Mouse (Mus musculus) leukemia stem cell, adult 10-12 weeks (primary cell): ENCODE results near the gene Olfr1156. TPM values are rescaled to one million over a fixed set of nuclear protein-coding genes. Genes with fewer than 3 reads are reported as not detected.

Source experiments
- polyA plus RNA-seq: library from polyadenylated mRNA; stranded (reverse); fragments of >175 nt; gene quantifications from 2 replicates; pipeline ENCODE4 v1.2.3, GENCODE M21; 2012; ENCODE audit warnings: low replicate concordance

The Olfr1156 gene
- polyA plus RNA-seq, result not detected in 2 replicates

GRCm38 (mm10) chr2:87953000-87953399 lies at the start of gene Olfr1156:
Gene Olfr1156, minus strand, starts transcription at chr2:87953100.

GRCm38 (mm10) chr2:87989813-87990212 lies 36.9 kb upstream of the Olfr1156 start, which contains the start of gene Olfr1158:
Gene Olfr1158, plus strand, starts transcription at chr2:87990113.

GRCm38 (mm10) chr2:87974563-87974962 lies 21.7 kb upstream of the Olfr1156 start, which contains the start of gene Olfr74:
Gene Olfr74, minus strand, starts transcription at chr2:87974663.

GRCm38 (mm10) chr2:87968199-87968598 lies 15.3 kb upstream of the Olfr1156 start, which contains the start of gene Olfr1157:
Gene Olfr1157, minus strand, starts transcription at chr2:87968299.

GRCm38 (mm10) chr2:87945037-87945436 lies 7.9 kb downstream of the Olfr1156 start, which contains the start of gene Olfr1155:
Gene Olfr1155, minus strand, starts transcription at chr2:87945137.

GRCm38 (mm10) chr2:87905066-87905465 lies 47.8 kb downstream of the Olfr1156 start, which contains the start of gene Olfr1154:
Gene Olfr1154, minus strand, starts transcription at chr2:87905166.

Other genes with a start within 250 kb of the Olfr1156 start
- gene Olfr1137, start 239.9 kb downstream of the Olfr1156 start, polyA plus RNA-seq, result not detected in 2 replicates
- gene Olfr1138, start 213.1 kb downstream of the Olfr1156 start, polyA plus RNA-seq, result not detected in 2 replicates
- not detected in 2 replicates for gene Olfr1140, start 209.3 kb downstream of the Olfr1156 start, polyA plus RNA-seq
- not detected in 2 replicates for gene Olfr1141, start 199.1 kb downstream of the Olfr1156 start, polyA plus RNA-seq
- gene Olfr152, start 173.6 kb downstream of the Olfr1156 start, polyA plus RNA-seq, result not detected in 2 replicates
- gene Olfr1143, start 152.5 kb downstream of the Olfr1156 start, polyA plus RNA-seq, result not detected in 2 replicates
- not detected in 2 replicates for gene Olfr1145, start 143.3 kb downstream of the Olfr1156 start, polyA plus RNA-seq
- gene Olfr1148, start 122.6 kb downstream of the Olfr1156 start, polyA plus RNA-seq, result not detected in 2 replicates
- not detected in 2 replicates for gene Olfr1150-ps1, start 109.1 kb downstream of the Olfr1156 start, polyA plus RNA-seq
- not detected in 2 replicates for gene Olfr1151, start 97.2 kb downstream of the Olfr1156 start, polyA plus RNA-seq
- not detected in 2 replicates for gene Olfr1152, start 86.6 kb downstream of the Olfr1156 start, polyA plus RNA-seq
- gene Olfr1153, start 58.1 kb downstream of the Olfr1156 start, polyA plus RNA-seq, result not detected in 2 replicates
- not detected in 2 replicates for gene Olfr1154, start 47.9 kb downstream of the Olfr1156 start, polyA plus RNA-seq
- not detected in 2 replicates for gene Olfr1155, start 8.0 kb downstream of the Olfr1156 start, polyA plus RNA-seq
- gene Olfr1157, start 15.2 kb upstream of the Olfr1156 start, polyA plus RNA-seq, result not detected in 2 replicates
- gene Olfr74, start 21.6 kb upstream of the Olfr1156 start, polyA plus RNA-seq, result not detected in 2 replicates
- not detected in 2 replicates for gene Olfr1158, start 37.0 kb upstream of the Olfr1156 start, polyA plus RNA-seq
- not detected in 2 replicates for gene Olfr1160, start 55.2 kb upstream of the Olfr1156 start, polyA plus RNA-seq
- gene Olfr1161, start 69.7 kb upstream of the Olfr1156 start, polyA plus RNA-seq, result not detected in 2 replicates
- not detected in 2 replicates for gene Olfr73, start 84.6 kb upstream of the Olfr1156 start, polyA plus RNA-seq
- gene Olfr1162, start 98.0 kb upstream of the Olfr1156 start, polyA plus RNA-seq, result not detected in 2 replicates
- not detected in 2 replicates for gene Olfr1163, start 118.7 kb upstream of the Olfr1156 start, polyA plus RNA-seq
- gene Olfr1164, start 140.9 kb upstream of the Olfr1156 start, polyA plus RNA-seq, result not detected in 2 replicates
- not detected in 2 replicates for gene Olfr1166, start 175.2 kb upstream of the Olfr1156 start, polyA plus RNA-seq
- gene Olfr1167, start 202.1 kb upstream of the Olfr1156 start, polyA plus RNA-seq, result not detected in 2 replicates
- gene Olfr1168, start 228.8 kb upstream of the Olfr1156 start, polyA plus RNA-seq, result not detected in 2 replicates